Mouse (Mus musculus) adrenal gland, adult (tissue): Measurements from ENCODE around the gene M1ap.

Experiments
- DNase-seq, 2 experiments: peaks; one replicate each; pipeline ENCODE4 v3.0.0; 2022 to 2023; ENCODE audit warnings: low spot score in 1 of 2; ENCODE audit not compliant: inconsistent age in 2 of 2

The M1ap gene

GRCm38 (mm10) chr6:82934616-82935230 is 12.0 kb upstream of the M1ap start:
- DNase-seq, result no peak

GRCm38 (mm10) chr6:82939167-82939912 is 7.4 kb upstream of the M1ap start, which contains the start of gene Sema4f:
Gene Sema4f (minus strand): TSS chr6:82939769.
- DNase-seq, result peak; percentile 49 to 72

DNA sequence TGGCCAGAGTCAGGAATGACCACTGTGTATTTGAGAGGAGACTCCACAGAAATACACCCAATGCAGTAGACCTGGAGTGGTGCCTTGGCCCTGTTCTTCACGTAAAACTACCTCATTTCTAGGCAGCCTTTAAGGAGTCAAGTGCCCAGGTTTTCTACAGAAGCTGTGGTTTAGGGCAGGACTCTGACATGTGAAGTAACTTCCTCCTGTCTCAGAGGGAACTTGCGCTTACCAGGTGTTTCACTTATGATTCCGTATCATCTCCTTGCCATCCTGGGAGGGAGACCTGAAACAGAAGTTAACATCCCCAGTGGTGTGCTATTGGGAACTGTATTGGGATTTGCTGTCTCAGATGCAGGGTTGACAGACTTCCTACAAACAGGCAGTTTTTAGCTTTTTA is 5.9 kb upstream of the M1ap start:
- DNase-seq, result no peak

DNA sequence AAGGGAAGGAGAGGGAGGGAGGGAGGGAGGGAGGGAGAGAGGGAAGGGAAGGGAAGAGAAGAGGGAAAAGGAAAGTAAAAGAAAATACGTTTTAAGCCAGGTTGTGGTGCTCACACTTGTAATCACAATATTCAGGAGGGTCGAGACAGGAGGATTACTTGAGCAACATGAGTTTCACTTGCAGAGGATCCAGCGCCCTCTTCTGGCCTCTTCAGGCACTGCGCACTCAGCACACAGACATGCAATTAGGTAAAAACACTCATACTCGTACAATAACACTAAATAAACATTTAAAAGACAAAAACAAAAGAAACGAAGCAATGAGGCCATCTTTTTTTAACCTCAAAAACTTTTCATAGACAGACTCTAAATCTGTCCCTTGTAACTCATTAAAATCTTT is 952 bp upstream of the M1ap start:
- DNase-seq, result no peak

DNA sequence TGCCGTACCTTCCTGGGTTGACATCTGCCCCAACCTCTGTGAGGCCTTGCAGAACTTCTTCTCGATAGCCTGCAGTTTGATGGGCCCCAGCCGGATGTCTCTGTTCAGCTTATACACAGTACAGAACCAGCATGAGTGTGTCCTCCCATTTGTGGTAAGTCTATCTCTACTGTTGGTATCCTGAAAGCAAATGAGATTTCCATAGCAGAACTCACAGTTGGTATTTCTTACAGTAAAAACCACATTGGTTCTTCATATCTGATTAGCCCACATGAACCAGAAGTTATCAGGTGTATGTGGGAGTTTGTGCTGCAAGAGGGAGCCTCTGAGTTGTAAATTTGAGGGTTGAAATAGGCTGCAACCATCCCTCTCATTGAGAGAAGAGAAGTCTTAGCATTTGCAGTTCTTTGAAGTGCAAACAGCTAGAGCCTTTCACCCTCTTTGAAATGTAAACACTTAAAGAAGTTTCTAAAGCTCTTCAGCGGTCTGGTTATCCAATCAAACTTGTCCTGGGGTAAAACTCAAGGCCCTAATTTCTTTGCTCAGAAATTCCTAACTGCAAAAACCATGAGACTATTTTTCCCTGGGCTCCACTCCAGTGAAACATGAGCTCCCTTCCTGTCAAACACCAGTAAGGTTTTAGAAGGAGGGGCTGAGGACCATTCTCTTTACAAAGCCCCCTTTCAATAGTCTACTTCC is 10.0 kb downstream of the M1ap start:
- DNase-seq, result no peak

GRCm38 (mm10) chr6:82961664-82962063 is 15.0 kb downstream of the M1ap start:
- no peak for DNase-seq

GRCm38 (mm10) chr6:82969249-82970084 is 22.8 kb downstream of the M1ap start:
- no peak for DNase-seq

DNA sequence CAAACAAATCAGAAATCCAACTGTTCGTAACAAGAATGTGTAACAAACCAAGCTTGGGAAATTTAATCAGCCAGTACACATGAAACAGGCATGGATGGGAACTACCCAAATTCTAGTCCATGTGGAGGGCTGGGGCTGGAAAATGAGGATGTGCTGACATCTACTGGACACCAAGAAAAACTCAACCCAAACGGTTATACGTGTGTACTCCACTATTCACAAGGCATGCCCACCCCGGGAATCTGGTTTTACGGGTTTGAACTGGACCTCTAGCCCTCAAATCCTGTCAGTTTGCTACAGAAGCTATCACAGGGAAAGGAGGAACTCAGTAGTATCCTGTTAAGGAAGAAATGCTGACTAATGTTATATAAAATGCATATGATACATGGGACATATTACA is 24.3 kb downstream of the M1ap start:
- DNase-seq, result peak; percentile 52 to 88

- no peak for DNase-seq
Measured at GRCm38 (mm10) chr6:82987411-82987971, 40.8 kb downstream of the M1ap start.

- DNase-seq, result no peak
Measured at GRCm38 (mm10) chr6:82993696-82994095, 47.0 kb downstream of the M1ap start.

DNA sequence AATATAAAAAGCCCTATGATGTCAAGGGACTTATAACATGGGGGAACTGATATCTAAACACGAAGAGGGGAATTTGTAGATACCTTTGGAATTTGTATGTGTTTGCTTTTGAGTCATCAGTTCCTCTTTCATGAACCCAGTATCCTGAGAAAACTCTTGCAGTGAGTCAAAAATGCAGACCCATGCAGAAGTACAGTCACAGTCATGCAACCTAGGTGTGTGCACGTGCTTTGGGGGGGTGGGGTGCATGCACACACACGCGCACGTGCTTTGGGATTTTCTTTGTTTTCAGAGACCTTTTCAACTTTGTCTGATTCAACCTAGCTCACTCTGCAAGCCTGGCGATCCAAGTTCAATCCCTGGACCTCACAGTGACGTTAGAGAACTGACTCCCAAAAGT is 47.7 kb downstream of the M1ap start:
- no peak for DNase-seq

DNA sequence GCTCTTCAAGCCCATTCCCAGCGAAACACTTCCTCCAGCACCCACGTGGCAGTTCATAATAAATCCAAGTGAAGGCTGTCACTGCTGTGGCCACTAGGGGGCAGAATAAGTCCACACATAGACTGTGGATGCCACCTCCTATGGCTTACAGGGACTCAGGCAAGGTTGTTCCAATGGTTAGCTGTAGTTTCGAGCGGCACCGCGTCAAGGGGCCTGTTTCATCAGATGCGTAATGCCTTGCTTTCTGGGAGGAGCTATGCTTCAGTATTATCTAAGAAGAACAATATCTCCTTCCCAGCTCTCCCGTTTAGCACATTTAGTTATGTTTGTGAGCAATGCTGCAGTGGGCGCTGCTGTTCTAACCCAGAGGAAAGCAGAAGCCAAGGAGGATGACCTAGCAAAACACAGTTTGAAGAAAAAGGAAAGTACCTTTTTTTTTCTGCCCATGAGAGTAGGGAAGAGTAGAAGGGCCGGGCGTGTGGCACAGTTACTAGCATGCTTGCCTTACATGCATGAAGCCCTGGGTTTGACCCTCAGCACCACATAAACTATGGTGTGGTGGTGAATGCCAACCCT is 50.1 kb downstream of the M1ap start:
- DNase-seq, result peak; percentile 93 to 98

DNA sequence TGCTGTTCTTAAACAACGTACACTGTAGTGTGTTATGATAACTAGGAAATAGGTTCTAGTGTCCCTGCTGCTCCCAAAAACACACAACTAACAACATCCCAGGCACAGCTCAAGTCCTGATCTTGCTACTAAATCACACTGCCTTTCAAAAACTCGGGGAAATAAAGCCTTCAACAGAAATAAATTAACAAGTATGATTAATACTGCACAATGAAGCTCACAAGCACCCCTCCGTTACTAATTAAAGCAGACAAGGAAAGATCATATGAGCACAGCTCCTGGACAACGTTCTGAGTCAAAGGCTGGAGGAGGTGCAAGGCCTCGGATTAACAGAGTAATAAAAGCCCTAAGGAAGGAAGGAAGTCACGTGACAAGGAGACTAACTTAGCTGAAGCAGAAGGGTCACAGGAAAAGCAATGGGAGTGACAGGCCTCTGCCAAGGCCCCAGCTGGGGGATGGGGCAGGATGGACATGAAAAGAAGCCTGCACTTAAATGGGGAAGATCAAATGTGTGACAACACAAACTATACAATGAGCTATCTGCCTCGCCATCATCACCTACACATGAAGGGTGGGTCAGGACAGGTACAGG is 50.9 kb downstream of the M1ap start:
- DNase-seq, result peak; percentile 47 to 69

DNA sequence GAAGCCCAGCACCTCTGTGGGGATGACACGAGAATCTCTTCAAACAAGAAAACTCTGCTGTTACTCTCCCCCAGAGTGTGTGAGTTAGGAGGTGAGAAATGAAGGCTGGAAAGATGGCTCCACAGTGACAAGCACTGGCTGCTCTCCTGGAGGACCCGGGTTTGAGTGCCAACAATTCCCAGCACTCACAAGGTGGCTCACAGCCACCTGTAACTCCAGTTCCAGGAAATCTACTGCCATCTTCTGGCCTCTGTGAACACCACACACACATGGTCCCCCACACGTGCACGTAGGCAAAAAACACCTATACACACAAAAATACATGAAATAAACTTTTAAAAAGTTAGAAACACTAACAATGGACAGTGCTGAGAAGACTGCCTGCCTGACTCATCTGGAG is 51.6 kb downstream of the M1ap start:
- DNase-seq, result no peak

- peak; percentile 20 to 50 for DNase-seq
Measured at GRCm38 (mm10) chr6:82999986-83000385, 53.3 kb downstream of the M1ap start.

- no peak for DNase-seq
Measured at GRCm38 (mm10) chr6:83003082-83003481, 56.4 kb downstream of the M1ap start.

DNA sequence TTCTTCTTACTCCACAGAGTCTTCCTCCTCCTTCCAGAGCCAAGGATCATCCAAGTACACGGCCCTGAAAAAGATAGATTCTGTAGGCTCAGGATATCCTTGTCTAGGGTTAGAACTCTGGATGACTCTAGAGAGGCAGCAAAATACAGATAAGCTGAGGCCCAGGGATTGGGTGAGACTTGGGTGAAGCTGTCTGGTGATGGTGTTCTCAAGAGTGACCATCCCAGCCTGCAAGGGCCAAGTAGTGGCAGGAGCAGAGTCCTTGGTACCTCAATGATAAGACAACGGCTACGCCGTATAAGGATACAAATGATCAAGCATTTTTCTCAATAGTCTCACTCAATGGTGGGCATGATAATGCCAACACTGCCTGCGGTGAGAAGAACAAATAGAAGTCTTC is 57.1 kb downstream of the M1ap start:
- DNase-seq, result no peak

DNA sequence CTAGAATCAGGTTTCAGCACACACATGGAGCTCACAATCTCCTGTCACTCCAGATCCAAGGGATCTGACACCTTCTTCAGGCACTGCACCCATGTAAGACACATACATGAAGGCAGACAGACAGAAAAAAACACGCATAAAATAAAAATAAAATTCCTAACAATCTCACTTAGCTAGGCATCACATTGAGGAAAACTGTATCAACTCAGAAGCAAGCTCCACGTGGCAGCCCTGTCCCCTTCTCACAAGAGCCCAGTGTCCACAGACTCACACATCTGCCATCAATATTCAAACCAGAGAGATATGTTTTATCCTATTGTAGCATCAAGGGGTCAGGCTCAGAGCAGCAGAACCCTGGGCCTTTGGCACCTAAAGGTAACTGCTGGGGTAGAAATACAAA is 57.6 kb downstream of the M1ap start:
- DNase-seq, result no peak

DNA sequence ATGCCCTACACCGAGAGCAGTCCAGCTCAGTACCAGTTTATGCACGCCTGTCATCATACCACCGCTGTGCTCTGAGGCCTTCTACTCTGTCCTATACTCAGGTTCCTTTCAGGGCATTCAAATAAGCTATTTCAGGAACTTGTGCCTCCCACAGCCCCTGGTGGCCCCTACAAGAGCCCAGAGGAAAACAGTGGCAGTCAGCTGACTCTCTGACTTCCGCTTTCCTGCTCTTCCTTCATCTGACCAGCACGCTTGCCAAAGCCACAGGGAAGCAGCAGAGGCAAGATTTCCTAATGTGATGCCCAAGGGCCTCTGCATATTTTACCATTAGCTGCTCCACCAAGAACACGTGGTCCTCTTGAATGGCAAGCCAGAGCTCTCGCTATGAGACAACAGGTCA is 58.2 kb downstream of the M1ap start:
- peak; percentile 33 to 53 for DNase-seq

DNA sequence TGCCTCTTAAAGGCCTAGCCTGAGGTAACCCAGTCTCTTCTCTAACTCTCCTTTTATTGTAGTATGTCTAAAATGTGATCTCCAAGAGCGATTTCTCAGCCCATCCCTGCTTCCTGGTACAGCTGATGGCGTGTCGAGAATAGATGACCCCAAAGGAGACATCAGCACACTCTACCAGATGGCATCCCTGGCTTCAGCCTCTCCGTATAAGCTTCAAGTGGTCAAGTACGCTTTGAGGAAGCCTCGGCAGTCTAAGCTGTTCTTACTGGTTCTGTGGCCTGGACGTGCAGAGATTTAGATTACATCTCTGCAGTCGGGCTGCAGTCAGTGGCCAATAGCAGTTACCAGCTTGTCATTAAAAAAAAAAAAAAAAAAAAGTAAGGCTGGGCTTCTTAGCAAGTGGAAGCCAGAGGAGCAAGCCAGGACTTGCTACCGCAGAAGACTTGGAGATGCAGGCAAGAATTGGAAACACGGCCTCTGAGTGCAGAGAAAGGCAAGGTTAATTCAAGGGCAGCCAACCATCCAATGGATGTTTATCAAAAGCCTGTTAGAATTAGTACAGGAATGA is 58.8 kb downstream of the M1ap start:
- DNase-seq, result no peak
